Mouse (Mus musculus): ENCODE results near the gene Igf1.

- TF ChIP-seq CTCF (IDR thresholded peaks at IDR 0.05) = no peak
- TF ChIP-seq EP300 (IDR thresholded peaks at IDR 0.05) = no peak
Observed at GRCm38 (mm10) chr10:87868349-87869053, 10.4 kb downstream of the Igf1 start.
